Mouse (Mus musculus) left cerebral cortex, postnatal 25 days (tissue): ENCODE data around the gene Steap3. TPM values are rescaled to one million over a fixed set of nuclear protein-coding genes. Genes with fewer than 3 reads are reported as not detected.
"Not testable (repeated sequence)": the region's sequence is repeated elsewhere in the genome, so short reads cannot be mapped to it uniquely, and the experiment has no call there.

Experiments used
- DNase-seq, 2 experiments: peaks; one replicate each; pipeline ENCODE4 v3.0.0; 2022; ENCODE audit warnings: low spot score in 2 of 2, mixed read lengths in 1 of 2
- intact Hi-C: fragments of 180-260 bp; cut with DNase I; formaldehyde crosslinking; loops from one replicate; pipeline ENCODE4 v1.15.1; 2025
- total RNA-seq, 2 experiments: library from RNA; stranded (reverse); gene quantifications; 2 replicates each; pipeline ENCODE4 v1.2.3; 2021

Steap3 gene
- total RNA-seq: 1 to 10 TPM; 6.6 to 7.3 TPM

DNA sequence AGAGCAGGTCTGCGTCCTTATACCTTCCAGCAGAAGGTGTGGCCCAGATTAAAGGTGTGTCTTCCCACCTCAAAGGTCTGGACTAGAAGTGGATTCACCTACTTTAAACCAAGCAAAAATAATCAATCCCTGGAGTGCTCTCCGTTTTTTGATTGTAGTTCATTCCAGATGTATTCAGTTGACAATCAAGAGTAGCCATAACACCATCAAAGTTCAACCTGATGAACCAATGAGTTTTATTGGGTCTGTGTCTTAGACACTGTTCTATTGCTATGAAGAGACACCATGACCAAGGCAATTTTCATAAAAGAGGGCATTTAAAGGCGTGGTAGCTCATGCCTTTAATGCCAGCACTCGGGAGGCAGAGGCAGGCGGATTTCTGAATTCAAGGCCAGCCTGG lies at the start of gene Steap3:
TSS of gene Steap3 (minus strand) at position 101 of the 400 bp plus-strand sequence.
- no peak for DNase-seq
- intact Hi-C loops: no loop called here

DNA sequence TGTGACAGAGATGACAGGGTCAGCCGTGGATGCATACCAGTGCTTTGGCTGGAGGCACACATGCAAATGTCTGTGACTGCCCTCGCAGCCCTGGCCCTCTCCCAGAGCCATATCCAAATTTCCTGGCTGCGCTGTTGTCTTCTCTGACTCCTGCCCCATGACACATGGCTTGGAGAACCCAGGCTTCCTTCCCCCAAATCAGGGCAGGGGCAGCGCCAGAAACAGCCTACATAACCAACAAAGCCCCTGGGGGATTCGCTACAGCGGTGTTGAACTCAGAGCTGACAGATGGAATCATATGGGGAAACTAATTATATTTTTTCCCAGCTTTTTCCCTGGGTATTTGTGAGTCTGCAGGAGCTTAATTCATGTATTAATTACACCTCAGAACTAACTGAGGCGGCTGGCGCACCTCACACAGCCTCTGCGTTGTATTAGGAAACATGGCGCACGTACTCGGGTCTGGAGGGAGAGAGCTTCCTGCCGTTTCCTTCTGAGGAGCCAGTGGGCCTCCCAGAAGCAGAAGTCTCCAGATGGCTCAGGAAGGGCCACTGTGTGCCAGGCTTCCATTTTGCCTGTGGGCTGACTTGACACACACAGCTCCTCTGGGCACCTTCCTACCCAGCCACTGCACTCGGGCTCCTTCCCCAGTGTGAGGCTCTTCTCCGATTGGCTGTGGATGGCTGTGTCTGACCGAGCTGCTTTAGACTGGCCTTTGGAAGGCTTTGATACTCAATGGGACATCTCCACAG lies 48.9 kb upstream of the Steap3 start:
- DNase-seq: no peak
- intact Hi-C loops: no loop called here

DNA sequence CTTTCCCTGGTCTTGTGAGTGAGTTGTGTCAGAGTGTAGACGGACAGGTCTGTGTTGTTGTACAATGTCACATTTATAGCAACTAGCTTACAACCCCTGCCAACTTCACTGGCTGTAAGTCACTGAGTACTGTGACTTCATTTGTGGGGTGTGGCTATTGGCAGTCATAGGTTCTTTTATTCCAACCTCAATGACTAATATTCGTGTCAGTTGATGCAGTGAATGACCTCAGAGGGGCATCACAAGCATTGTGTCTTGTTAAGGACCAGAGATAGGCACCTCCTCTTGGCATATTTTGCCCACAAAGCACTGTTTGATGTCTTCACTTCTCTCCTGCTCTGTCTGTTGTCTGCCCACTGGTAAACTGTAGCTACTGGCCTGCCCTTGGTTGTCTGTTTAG lies 33.3 kb upstream of the Steap3 start:
- DNase-seq: no peak
- intact Hi-C loops: no loop called here

DNA sequence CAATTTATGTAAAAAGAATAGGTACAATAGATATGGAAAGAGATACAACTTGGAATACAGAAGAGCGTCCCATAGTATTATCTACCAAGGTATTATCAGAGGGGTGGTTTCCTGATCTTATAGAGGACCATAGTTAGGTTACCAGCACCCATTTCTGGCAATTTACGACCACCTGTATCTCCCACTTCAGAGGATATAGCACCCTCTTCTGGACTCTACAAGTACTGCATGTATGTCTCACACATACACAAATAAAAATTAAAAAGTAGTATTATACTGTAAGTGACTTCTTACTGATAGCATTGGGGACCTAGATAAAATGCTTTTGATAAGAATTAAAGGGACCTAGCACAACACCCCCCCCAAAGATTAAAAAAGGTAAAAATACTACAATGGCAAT lies 24.4 kb upstream of the Steap3 start:
- DNase-seq: no peak

DNA sequence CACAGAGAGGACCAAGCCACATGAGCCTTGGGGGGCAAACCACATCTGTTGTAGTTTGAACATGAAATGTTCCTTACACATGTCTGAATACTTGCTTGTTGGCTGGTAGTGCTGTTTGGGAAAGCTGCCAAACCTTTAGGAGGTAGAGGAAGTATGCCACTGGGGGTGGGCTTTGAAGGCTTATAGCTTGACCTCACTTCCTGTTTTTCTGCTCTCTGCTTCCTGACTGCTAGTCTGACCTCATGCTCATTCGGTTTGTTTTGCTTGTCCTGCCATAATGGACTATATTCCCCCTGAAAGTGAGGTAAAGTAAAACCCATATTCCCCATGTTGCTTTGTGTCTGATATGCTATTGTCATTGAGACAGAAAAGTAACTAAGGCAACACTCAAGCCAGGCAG lies 21.3 kb upstream of the Steap3 start:
- no peak for DNase-seq
- intact Hi-C loops: no loop called here

More for the DNA sequence above, 24.4 kb upstream of the Steap3 start:
- intact Hi-C loops: no loop called here

DNA sequence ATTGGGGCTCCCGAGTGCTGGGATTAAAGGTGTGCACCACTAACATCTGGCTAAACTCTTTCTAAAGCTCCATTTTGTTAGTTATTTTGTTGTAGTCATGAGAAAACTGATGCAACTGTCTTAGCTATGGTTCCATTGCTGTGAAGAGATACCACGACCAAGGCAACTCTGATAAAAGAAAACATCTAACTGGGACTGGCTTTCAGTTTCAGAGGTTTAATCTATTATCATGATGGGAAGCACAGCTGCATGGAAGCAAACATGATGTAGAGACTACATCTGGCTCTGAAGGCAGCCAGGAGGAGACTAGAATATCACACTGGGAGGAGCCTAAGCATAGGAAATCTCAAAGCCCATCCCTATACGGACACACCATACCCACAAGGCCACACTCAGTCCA lies 19.2 kb upstream of the Steap3 start:
- no peak for DNase-seq
- intact Hi-C loops: no loop called here

DNA sequence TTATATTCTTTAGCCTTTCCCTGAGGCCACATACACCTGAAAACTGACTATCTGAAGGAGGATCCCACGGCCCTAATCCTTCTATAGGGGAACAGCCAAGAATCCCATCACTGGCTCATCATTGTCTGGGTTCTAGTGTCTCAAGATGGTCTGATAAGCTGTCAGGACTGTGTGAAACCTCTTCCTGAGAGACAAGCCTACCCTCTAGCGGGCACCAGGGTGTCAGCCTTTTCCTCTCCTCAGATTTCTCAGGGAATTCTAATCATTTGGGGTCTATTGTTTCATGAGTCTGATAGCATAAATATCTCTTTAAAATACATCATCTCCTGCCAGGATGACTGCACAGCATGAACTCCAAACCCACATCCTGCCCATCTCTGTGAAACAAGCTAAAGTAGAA lies 17.3 kb upstream of the Steap3 start:
- no peak for DNase-seq
- intact Hi-C loops: no loop called here

DNA sequence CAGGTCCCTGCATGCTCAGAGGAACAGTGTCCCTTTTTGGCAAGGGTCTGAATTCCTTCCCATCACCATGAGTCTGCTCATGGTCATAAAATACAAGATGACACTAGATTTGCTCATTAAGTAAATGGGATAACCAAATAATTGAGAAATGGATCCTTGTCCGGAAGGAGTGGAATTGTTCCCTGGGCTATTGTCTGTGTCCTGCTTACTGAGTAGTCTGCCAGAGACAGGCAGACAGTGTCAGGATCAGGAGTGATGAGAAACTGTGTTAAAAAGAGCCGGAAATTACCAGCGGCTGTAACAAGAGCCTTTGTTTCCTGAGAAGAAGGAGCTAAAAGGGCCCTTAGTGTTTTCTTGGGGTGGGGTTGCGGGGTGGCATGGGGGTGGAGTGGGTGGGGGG lies 15.2 kb upstream of the Steap3 start:
- no peak for DNase-seq
- intact Hi-C loops: no loop called here

DNA sequence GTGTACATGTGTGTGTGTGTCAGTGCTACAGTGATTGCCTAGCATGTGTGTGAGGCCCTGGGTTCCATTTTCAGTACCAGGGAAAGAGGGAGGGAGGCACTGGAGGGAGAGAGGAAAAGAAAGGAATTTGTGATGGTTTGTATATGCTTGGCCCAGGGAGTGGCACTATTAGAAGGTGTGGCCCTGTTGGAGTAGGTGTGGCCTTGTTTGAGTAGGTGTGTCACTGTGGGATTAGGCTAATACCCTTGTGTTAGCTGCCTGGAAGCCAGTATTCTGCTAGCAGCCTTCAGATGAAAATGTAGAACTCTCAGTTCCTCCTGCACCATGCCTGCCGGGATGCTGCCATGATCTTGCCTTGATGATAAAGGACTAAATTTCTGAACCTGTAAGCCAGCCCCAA lies 3.6 kb upstream of the Steap3 start:
- intact Hi-C loops: not testable (repeated sequence)

DNA sequence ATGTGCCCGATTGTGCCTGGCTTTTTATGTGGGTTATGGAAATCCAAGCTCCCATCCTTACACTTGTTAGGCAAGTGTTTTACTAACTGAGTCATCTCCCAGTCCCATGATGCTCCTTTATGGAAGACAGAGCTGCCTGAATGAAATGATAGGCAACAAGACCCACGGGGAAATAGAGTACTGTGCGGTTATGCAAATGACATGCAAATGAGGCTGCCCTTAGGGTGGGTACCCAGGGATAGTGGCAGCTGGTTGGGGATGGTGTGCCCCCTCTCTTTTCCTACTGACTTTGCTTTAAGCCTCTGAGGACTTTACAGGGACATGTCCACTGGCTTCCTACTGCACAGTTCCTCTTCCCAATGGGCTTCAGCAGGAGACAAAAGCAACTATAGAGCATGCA lies 2.7 kb upstream of the Steap3 start:
- DNase-seq: no peak
- intact Hi-C loops: no loop called here

More for the DNA sequence above, 3.6 kb upstream of the Steap3 start:
- not testable (repeated sequence) for DNase-seq

DNA sequence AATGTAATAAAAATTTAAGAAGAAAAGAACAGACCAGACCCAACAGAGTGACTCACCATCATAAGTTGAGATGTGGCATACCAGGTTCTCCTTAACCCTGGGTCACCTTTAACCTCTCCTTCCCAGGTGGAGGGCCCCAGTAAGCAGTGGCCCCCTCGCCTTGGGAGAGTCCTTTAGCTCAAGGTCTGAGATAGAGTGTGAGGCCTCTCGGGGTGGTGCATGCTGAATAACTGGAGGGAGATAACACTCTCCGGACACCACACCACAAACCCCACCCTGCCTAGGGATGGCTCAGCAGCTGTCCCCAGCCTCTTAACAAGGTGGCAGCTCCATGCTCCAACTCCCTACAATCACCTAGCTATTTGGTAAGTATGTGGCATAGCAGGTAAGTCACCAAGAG lies 1.6 kb downstream of the Steap3 start:
- intact Hi-C loops: no loop called here

DNA sequence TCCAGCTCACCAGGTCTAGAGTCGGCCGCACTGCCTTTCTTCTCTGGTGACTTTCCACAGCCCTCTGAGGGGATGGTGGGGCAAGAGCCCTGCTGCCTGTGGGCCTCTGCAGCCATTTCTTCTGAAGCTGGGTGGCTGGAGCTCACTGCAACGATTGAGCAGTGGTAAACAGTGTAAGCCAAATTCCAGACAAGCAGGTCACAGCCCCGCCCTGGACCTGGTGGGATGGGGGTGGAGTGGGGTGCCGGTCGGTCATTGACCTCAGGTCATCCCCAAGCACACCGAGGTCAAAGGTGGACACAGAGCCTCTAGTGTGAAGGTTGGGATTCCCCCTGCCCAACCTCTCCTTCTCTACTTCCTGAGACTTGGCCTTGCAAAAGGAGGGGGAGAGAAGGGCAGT lies 2.4 kb downstream of the Steap3 start:
- intact Hi-C loops: no loop called here
- DNase-seq: no peak

More for the DNA sequence above, 1.6 kb downstream of the Steap3 start:
- no peak for DNase-seq

DNA sequence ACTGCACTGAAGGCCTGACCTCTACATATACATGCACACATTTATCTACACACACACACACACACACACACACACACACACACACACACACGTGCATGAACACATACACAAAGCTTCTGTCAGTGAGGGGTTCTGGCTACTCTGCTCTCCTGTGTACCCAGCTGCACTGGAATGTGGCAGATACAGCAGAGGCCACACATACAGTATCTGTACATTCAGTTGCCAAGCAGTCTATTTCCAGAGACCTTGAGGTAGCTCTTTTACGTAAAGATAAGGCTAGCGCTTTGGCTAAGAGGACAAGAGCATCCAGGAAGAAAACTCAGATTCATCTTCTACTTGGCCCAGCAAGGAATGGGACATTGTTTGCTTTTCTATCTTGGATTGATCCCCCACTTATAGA lies 4.9 kb downstream of the Steap3 start:
- intact Hi-C loops: no loop called here
- no peak for DNase-seq

DNA sequence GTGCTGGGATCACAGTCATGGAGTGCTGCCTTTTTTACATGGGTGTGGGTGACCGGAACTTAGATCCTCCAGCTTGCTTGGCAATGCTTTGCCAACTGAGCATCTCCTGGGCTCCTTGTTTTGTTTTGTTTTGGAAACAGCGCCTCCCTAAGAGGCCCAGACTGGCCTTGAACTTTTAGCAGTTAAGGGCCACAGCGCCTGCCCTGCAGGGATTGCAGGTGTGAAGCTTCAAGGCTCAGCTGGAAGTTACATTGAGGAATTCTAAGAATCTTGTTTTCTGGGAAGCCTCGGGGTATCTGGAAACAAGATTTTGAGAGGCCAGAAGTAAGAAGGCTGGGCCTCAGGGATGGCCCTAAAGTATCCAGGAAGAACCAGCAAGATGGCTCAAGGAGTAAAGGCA lies 6.0 kb downstream of the Steap3 start:
- no peak for DNase-seq
- intact Hi-C loops: no loop called here

DNA sequence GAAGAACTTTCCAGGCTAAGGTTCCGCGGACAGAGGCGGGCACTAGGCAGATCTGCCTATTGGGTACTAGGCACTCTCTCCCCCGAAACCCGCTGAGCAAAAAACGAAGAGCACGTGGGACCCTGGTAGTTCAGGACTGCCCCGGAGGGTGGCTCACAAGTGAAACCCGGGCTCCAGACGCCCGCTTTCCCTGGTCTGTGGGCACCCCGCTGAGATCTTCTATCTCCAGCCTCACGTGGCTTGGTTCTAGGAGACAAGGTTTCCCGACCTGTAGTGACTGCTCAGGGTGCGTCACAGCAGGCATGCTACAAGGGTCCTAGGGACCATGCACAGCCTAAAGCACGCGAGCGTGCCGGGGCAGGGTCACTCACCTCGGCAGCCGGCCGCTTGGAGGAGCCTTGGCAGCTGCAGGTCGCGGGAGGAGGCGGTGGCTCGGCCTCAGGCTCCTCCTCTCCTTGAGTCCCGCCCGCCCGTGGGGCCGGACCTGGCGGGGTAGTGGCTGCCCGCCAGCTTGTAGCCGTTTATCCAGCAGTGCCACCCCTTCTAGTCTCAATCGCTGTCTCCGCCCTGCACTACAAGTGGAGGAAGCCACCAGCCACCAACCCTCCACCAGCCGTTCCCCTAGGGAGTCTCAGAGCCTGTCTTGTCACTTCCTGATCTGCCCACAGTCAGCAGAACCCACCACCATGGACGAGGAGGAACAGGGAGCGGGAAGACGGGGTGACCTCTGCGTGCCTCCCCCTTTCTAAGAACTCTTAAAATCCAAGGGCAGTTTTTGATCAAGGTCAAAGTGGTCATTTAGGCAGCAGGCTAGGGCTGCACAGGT lies 7.4 kb downstream of the Steap3 start:
- intact Hi-C loops: no loop called here

DNA sequence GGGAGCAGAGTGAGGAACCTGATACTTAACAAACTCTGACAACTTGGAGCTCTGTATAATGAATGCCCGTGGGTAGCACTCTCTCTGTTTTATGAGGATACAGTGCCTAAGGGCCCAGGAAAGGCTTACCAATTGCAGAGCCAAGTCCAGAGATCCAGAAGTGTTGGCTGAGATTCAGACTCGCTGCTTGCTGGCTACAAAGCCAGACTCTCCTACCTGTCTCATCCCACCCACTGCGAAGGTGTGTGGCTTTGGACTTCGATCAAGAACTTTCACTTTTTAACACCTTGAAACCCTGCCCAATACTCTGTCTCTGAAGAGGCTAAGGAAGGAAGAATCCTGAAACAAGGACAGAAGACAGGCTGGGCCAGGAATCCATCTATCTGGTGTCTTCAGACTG lies 9.3 kb downstream of the Steap3 start:
- intact Hi-C loops: no loop called here
- no peak for DNase-seq

More for the DNA sequence above, 7.4 kb downstream of the Steap3 start:
- DNase-seq: peak; percentile 59 to 69

DNA sequence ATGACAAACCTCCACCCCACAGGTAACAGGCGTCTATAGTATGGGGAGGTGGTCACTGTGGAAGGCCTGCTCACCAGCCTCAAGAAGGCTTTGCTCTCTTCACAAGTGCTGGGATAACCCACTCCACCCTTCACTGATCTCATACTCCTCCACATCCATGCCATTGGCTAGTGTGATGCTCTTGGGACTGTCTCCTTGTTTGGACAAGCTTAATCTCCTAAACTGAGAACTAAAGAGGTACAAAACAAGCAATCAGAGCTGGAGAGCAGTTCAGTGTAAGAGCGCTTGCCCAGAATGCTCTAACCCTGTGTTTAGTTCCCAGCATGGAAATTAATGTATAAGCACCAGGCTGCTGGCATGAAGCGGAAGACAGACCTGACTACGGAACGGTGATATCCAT lies 11.3 kb downstream of the Steap3 start:
- DNase-seq: no peak
- intact Hi-C loops: no loop called here

DNA sequence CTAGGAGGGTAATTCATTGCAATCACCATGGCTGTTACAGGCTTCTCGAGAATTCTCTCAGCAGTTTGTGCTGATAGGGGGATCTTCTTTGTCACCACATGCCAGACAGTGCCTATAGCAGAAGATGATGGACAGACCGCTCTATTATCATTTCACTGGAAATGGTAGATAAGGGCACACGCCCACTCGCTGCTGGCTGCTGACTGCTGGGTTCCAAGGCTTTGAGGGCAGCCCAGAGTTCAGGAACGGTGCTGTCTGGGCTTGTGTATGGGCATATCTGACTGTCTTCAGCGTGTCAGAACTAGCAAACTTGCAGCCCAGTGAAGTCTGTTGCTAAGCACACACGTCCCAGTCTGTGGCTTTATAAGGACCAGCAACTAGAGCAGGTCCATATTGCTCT lies 13.3 kb downstream of the Steap3 start:
- DNase-seq: no peak
- intact Hi-C loops: no loop called here

DNA sequence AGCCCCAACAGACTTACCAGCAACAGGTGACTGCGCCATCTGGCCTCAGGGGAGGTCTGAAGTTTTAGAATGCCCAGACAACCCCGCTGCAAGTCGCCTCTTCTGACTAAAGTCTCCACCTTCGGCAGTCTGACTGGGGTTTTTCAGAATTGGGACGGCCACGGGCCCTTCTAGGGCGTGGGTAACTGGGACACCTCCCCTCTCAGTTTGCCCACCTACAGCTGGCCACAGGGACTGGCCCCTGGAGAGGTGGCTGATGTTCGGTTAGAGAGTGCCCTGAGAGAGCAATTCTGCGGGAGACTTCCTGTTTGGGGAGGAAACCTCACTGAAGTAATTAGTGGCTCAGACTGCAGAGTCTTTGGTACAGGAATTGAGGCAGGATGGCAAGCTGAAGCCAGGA lies 13.8 kb downstream of the Steap3 start:
- DNase-seq: no peak
- intact Hi-C loops: no loop called here

DNA sequence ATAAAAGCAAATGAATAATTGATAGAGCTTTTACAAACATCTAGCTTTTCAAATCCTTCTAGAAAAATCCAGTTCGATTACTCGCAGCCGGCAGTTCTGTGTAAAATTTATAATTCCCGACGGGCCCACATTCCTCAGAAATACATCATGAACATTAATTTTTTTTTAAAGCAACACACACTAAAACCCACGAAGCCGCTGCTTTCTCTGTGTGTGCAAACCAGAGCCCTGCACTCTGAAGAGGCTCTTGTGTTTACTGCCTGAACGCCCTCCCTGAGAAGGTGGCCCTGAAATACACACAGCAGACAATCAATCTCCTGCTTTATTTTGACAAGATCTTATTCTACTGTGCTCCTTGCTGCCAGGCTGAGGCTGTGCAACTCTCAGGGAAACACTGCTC lies 14.3 kb downstream of the Steap3 start:
- no peak for DNase-seq
- intact Hi-C loops: no loop called here

DNA sequence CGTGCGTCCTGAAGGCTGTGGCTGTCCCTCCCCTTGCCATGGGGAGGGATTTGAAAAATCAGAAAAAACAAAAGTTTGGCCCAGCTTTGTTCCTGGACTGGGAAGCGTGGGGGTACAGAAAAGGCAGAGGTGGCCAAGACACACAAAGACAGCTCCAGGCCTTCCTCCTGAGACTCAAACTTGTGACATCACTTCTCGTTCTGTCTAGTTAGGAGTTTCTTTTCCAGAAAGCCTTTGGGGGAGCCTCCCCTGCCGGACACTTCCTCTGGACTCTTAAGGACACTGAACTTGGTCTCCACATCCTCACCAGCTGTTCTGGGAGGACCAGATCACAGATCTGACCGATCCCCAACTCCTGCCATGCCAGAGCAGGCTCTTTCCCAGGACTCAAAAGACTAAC lies 18.8 kb downstream of the Steap3 start:
- intact Hi-C loops: no loop called here
- no peak for DNase-seq
